8 mouse cellular contexts compared by ENCODE assay signal in genomic region chr12:73693347-73693746, GRCm38 (mm10).
DNase-seq lines count a peak whose midpoint lies in the region.
"Had no signal": no experiment of that assay in that cellular context is flagged by ENCODE, and none has a peak within 500 bp of the region (broad histone marks: within the 10 kb centered on the region; RNA-seq: fewer than 3 reads in every experiment).

No protein-coding gene starts in this region.

- 19% methylated on average over 4 of the region's 4 CpGs for whole genome bisulfite sequencing in forebrain, embryonic 10.5 days
- WGBS in hindbrain, embryonic 10.5 days = 23% methylated on average over 4 of the region's 4 CpGs

- H3K27me3 ChIP-seq in forebrain, embryonic 10.5 days (ENCODE audit: poor library complexity, severe bottlenecking) = no peaks in the 10 kb centered on the region
- no peaks in the 10 kb centered on the region for H3K27me3 ChIP-seq in hindbrain, embryonic 10.5 days (ENCODE audit: insufficient read depth, poor library complexity, severe bottlenecking)
- H3K27me3 ChIP-seq: liver, embryonic 15.5 days had no signal

- peaks cover 2% of the 10 kb centered on the region for H3K4me1 ChIP-seq in forebrain, embryonic 10.5 days
- H3K4me1 ChIP-seq in hindbrain, embryonic 10.5 days (replicated peaks) = peaks cover 2% of the 10 kb centered on the region; the same call in 1 of the 2 replicates
- H3K4me1 ChIP-seq: liver, embryonic 15.5 days had no signal

- no peaks in the 10 kb centered on the region for H3K36me3 ChIP-seq in forebrain, embryonic 10.5 days (replicated peaks)
- H3K36me3 ChIP-seq in hindbrain, embryonic 10.5 days = no peaks in the 10 kb centered on the region
- H3K36me3 ChIP-seq: liver, embryonic 15.5 days had no signal

- H3K27ac ChIP-seq in forebrain, embryonic 10.5 days = no peak overlapping the region
- H3K27ac ChIP-seq in hindbrain, embryonic 10.5 days = no peak overlapping the region
- H3K27ac ChIP-seq: liver, embryonic 15.5 days had no signal

- no peaks in the 10 kb centered on the region for H3K9me3 ChIP-seq in forebrain, embryonic 10.5 days
- no peaks in the 10 kb centered on the region for H3K9me3 ChIP-seq in hindbrain, embryonic 10.5 days
- H3K9me3 ChIP-seq: liver, embryonic 15.5 days had no signal

- peak; percentile 76 for DNase-seq in ES-CJ7 (ENCODE audit: low read depth, low spot score)
- DNase-seq in adrenal gland, postnatal 25 days = peak; percentile 43
- DNase-seq in forebrain, embryonic 10.5 days (ENCODE audit: extremely low spot score, low spot score) = peak; percentile 61
- peak; percentile 66 for DNase-seq in hindbrain, embryonic 10.5 days (ENCODE audit: low spot score)
- DNase-seq in layer of hippocampus, postnatal 10 days (ENCODE audit: low spot score in 2 of 2) = peak; percentile 80 to 83
- peak; percentile 79 for DNase-seq in lung, postnatal 14 days
- DNase-seq in right cerebral cortex, adult 18-20 months = peak; percentile 58

- H3K4me3 ChIP-seq in forebrain, embryonic 10.5 days = no peak overlapping the region
- H3K4me3 ChIP-seq in hindbrain, embryonic 10.5 days = no peak overlapping the region
- H3K4me3 ChIP-seq: liver, embryonic 15.5 days had no signal
